Mouse (Mus musculus): Measurements from ENCODE around the gene Orm1. TPM values are rescaled to one million over a fixed set of nuclear protein-coding genes. Genes with fewer than 3 reads are reported as not detected.

The Orm1 gene
- total and polyA plus RNA-seq, 3 experiments: not detected

GRCm38 (mm10) chr4:63385253-63385652 is 40.9 kb downstream of the Orm1 start (continued):
- TF ChIP-seq GABPA (IDR thresholded peaks at IDR 0.05; ENCODE audit: insufficient replicate concordance, low read depth, low read length): no peak
- TF ChIP-seq TBP (conservative IDR thresholded peaks at IDR 0.05; ENCODE audit: low read depth, low read length): no peak
- TF ChIP-seq IRF4 (IDR thresholded peaks at IDR 0.05; ENCODE audit: low read depth, low read length): peak; percentile 92; the same call in 1 of the 2 replicates
- TF ChIP-seq ELF1 (IDR thresholded peaks at IDR 0.05; ENCODE audit: low read depth, low read length): no peak
- peak; percentile 80 for TF ChIP-seq JUND (conservative IDR thresholded peaks at IDR 0.05; ENCODE audit: low read depth, low read length)
- no peak for TF ChIP-seq ZKSCAN1 (IDR thresholded peaks at IDR 0.05; ENCODE audit: borderline replicate concordance, low read depth, low read length)
- peak; percentile 64 for TF ChIP-seq MXI1 (IDR thresholded peaks at IDR 0.05; ENCODE audit: low read depth, low read length)
- no peak for TF ChIP-seq CTCF (conservative IDR thresholded peaks at IDR 0.05 in 1 of 2, IDR thresholded peaks at IDR 0.05 in 1 of 2; ENCODE audit: low read depth in 2 of 2, low read length in 2 of 2)
- TF ChIP-seq E2F4 (IDR thresholded peaks at IDR 0.05; ENCODE audit: insufficient replicate concordance, low read depth, low read length): no peak
- TF ChIP-seq POLR2AphosphoS2 (IDR thresholded peaks at IDR 0.05; ENCODE audit: low read depth, low read length): no peak

GRCm38 (mm10) chr4:63385784-63386183 is 41.4 kb downstream of the Orm1 start:
- H3K27ac ChIP-seq (ENCODE audit: insufficient read depth, low read depth): peak overlapping the region; percentile 99
- in situ Hi-C loops (cut with MboI; ENCODE audit: low pct_ligation_motif_present, low pct_unique_long_range_greater_than_20kb, low sequenced_read_pairs) (no loop called here), dilution Hi-C loops (cut with MboI; ENCODE audit: extremely low pct_ligation_motif_present, extremely low pct_unique_long_range_greater_than_20kb, low sequenced_read_pairs) (no loop called here)
- H3K36me3 ChIP-seq (replicated peaks in 1 of 2; ENCODE audit: control insufficient read depth in 1 of 2, insufficient read depth in 1 of 2, low read length in 1 of 2): peaks cover 74 to 90% of the 10 kb centered on the region in 2 experiments
- peak overlapping the region; percentile 71 for H3K4me2 ChIP-seq (ENCODE audit: insufficient read depth, low read depth, poor library complexity, severe bottlenecking)
- peak overlapping the region; percentile 28 to 59 (median 46) for H3K4me3 ChIP-seq (replicated peaks in 1 of 3; ENCODE audit: low read depth in 2 of 3, low read length in 2 of 3, poor library complexity in 1 of 3)
- H3K9ac ChIP-seq (ENCODE audit: insufficient read depth, low read depth): peak overlapping the region; percentile 37
- H3K9me3 ChIP-seq (replicated peaks; ENCODE audit: low read length): no peaks in the 10 kb centered on the region
- H3K79me2 ChIP-seq (replicated peaks; ENCODE audit: control insufficient read depth, extremely low read depth, insufficient read depth, poor library complexity, severe bottlenecking): peaks cover 26% of the 10 kb centered on the region
- DNase-seq (ENCODE audit: extremely low read depth): peak; percentile 88
- no peaks in the 10 kb centered on the region for H3K27me3 ChIP-seq (replicated peaks)
- H3K4me1 ChIP-seq (ENCODE audit: control insufficient read depth in 1 of 2, insufficient read depth in 2 of 2): peaks cover 44 to 71% of the 10 kb centered on the region in 2 experiments
- TF ChIP-seq EP300 (IDR thresholded peaks at IDR 0.05; ENCODE audit: low read length) (peak; percentile 75), ELF1 (IDR thresholded peaks at IDR 0.05; ENCODE audit: low read depth, low read length) (peak; percentile 75), CHD1 (IDR thresholded peaks at IDR 0.05; ENCODE audit: low read depth, low read length) (no peak), MEF2A (IDR thresholded peaks at IDR 0.05; ENCODE audit: borderline replicate concordance, low read depth, low read length) (peak; percentile 38; the same call in 1 of the 2 replicates), TBP (conservative IDR thresholded peaks at IDR 0.05; ENCODE audit: low read depth, low read length) (0 out of 2 replicates have a peak, but pooled peaks have one; percentile 61), ZMIZ1 (IDR thresholded peaks at IDR 0.05; ENCODE audit: low read depth, low read length) (no peak), NRF1 (IDR thresholded peaks at IDR 0.05; ENCODE audit: low read depth, low read length) (no peak), HCFC1 (IDR thresholded peaks at IDR 0.05; ENCODE audit: low read depth, low read length) (no peak; the same call in 1 of the 2 replicates), USF1 (IDR thresholded peaks at IDR 0.05; ENCODE audit: low read depth, low read length) (no peak), CHD2 (IDR thresholded peaks at IDR 0.05; ENCODE audit: low read length) (0 out of 2 replicates have a peak, but pooled peaks have one; percentile 20), MAZ (IDR thresholded peaks at IDR 0.05; ENCODE audit: low read depth, low read length) (no peak; the same call in 1 of the 2 replicates), RCOR1 (conservative IDR thresholded peaks at IDR 0.05; ENCODE audit: low read depth, low read length) (0 out of 2 replicates have a peak, but pooled peaks have one; percentile 2), ETS1 (conservative IDR thresholded peaks at IDR 0.05; ENCODE audit: low read depth, low read length) (peak; percentile 82), KAT2A (IDR thresholded peaks at IDR 0.05; ENCODE audit: insufficient replicate concordance, low read length) (no peak), SMC3 (IDR thresholded peaks at IDR 0.05; ENCODE audit: low read depth, low read length) (no peak), USF2 (conservative IDR thresholded peaks at IDR 0.05; ENCODE audit: low read depth, low read length) (no peak), JUN (IDR thresholded peaks at IDR 0.05; ENCODE audit: insufficient read depth, low read depth, low read length) (0 out of 2 replicates have a peak, but pooled peaks have one; percentile 10), JUND (conservative IDR thresholded peaks at IDR 0.05; ENCODE audit: low read depth, low read length) (no peak), SIN3A (IDR thresholded peaks at IDR 0.05; ENCODE audit: low read length) (peak; percentile 77), CTCF (conservative IDR thresholded peaks at IDR 0.05 in 1 of 2, IDR thresholded peaks at IDR 0.05 in 1 of 2; ENCODE audit: low read depth in 2 of 2, low read length in 2 of 2) (no peak), ZC3H11A (IDR thresholded peaks at IDR 0.05; ENCODE audit: low read depth, low read length) (no peak), NELFE (IDR thresholded peaks at IDR 0.05; ENCODE audit: low read depth, low read length) (0 out of 2 replicates have a peak, but pooled peaks have one; percentile 32), TCF12 (IDR thresholded peaks at IDR 0.05; ENCODE audit: low read depth, low read length) (peak; percentile 46; the same call in 1 of the 2 replicates), E2F4 (IDR thresholded peaks at IDR 0.05; ENCODE audit: insufficient replicate concordance, low read depth, low read length) (no peak), GABPA (IDR thresholded peaks at IDR 0.05; ENCODE audit: insufficient replicate concordance, low read depth, low read length) (no peak), PAX5 (IDR thresholded peaks at IDR 0.05; ENCODE audit: low read length) (no peak), RAD21 (IDR thresholded peaks at IDR 0.05; ENCODE audit: low read depth, low read length) (no peak; the same call in 1 of the 2 replicates), MAFK (IDR thresholded peaks at IDR 0.05; ENCODE audit: insufficient replicate concordance, low read length) (no peak), MXI1 (IDR thresholded peaks at IDR 0.05; ENCODE audit: low read depth, low read length) (no peak; the same call in 1 of the 2 replicates), POLR2A (IDR thresholded peaks at IDR 0.05; ENCODE audit: low read depth, low read length) (peak; percentile 34; the same call in 1 of the 2 replicates), MAX (IDR thresholded peaks at IDR 0.05; ENCODE audit: low read length) (0 out of 2 replicates have a peak, but pooled peaks have one; percentile 28), MYC (IDR thresholded peaks at IDR 0.05; ENCODE audit: low read depth, low read length) (no peak), ZKSCAN1 (IDR thresholded peaks at IDR 0.05; ENCODE audit: borderline replicate concordance, low read depth, low read length) (no peak)

All from CH12.LX (cell line).